Mouse (Mus musculus): Measurements from ENCODE around the gene Hprt.
"Not testable (repeated sequence)": the region's sequence is repeated elsewhere in the genome, so short reads cannot be mapped to it uniquely, and the experiment has no call there.

The Hprt gene

GRCm38 (mm10) chrX:52987905-52988783 lies at the start of gene Hprt:
Gene Hprt (plus strand): TSS chrX:52988137.
- peak; percentile 90 for DNase-seq (ENCODE audit: inconsistent ontology term)

- no peak for DNase-seq (ENCODE audit: inconsistent ontology term)
Measured at GRCm38 (mm10) chrX:52945509-52945908, 42.4 kb upstream of the Hprt start.

GRCm38 (mm10) chrX:52949713-52950112 lies 38.2 kb upstream of the Hprt start:
- DNase-seq (ENCODE audit: inconsistent ontology term), result no peak

GRCm38 (mm10) chrX:52956942-52957341 lies 31.0 kb upstream of the Hprt start:
- no peak for DNase-seq (ENCODE audit: inconsistent ontology term)

- no peak for DNase-seq (ENCODE audit: inconsistent ontology term)
Measured at GRCm38 (mm10) chrX:52961559-52962110, 26.3 kb upstream of the Hprt start.

GRCm38 (mm10) chrX:52965149-52965548 lies 22.8 kb upstream of the Hprt start:
- no peak for DNase-seq (ENCODE audit: inconsistent ontology term)

- DNase-seq (ENCODE audit: inconsistent ontology term), result peak; percentile 45
Measured at GRCm38 (mm10) chrX:52971211-52972006, 16.5 kb upstream of the Hprt start.

GRCm38 (mm10) chrX:52972129-52972528 lies 15.8 kb upstream of the Hprt start:
- DNase-seq (ENCODE audit: inconsistent ontology term), result no peak

- DNase-seq (ENCODE audit: inconsistent ontology term), result no peak
Measured at GRCm38 (mm10) chrX:52972680-52973079, 15.3 kb upstream of the Hprt start.

GRCm38 (mm10) chrX:52978576-52978975 lies 9.4 kb upstream of the Hprt start:
- DNase-seq (ENCODE audit: inconsistent ontology term), result no peak

GRCm38 (mm10) chrX:52981378-52981777 lies 6.6 kb upstream of the Hprt start:
- no peak for DNase-seq (ENCODE audit: inconsistent ontology term)

GRCm38 (mm10) chrX:52994726-52995125 lies 6.8 kb downstream of the Hprt start:
- DNase-seq (ENCODE audit: inconsistent ontology term), result not testable (repeated sequence)

GRCm38 (mm10) chrX:53004887-53005286 lies 16.9 kb downstream of the Hprt start:
- not testable (repeated sequence) for DNase-seq (ENCODE audit: inconsistent ontology term)

GRCm38 (mm10) chrX:53006062-53006461 lies 18.1 kb downstream of the Hprt start:
- DNase-seq (ENCODE audit: inconsistent ontology term), result peak; percentile 24

- no peak for DNase-seq (ENCODE audit: inconsistent ontology term)
Measured at GRCm38 (mm10) chrX:53015549-53015948, 27.6 kb downstream of the Hprt start.

GRCm38 (mm10) chrX:53023021-53023420 lies 35.1 kb downstream of the Hprt start:
- DNase-seq (ENCODE audit: inconsistent ontology term), result no peak

GRCm38 (mm10) chrX:53024268-53024667 lies 36.3 kb downstream of the Hprt start:
- DNase-seq (ENCODE audit: inconsistent ontology term), result not testable (repeated sequence)

- DNase-seq (ENCODE audit: inconsistent ontology term), result no peak
Measured at GRCm38 (mm10) chrX:53025471-53026223, 37.7 kb downstream of the Hprt start.

- no peak for DNase-seq (ENCODE audit: inconsistent ontology term)
Measured at GRCm38 (mm10) chrX:53029559-53029958, 41.6 kb downstream of the Hprt start.

GRCm38 (mm10) chrX:53038194-53038593 lies 50.3 kb downstream of the Hprt start:
- DNase-seq (ENCODE audit: inconsistent ontology term), result no peak

GRCm38 (mm10) chrX:53039651-53040050 lies 51.7 kb downstream of the Hprt start:
- no peak for DNase-seq (ENCODE audit: inconsistent ontology term)

GRCm38 (mm10) chrX:53040138-53040537 lies 52.2 kb downstream of the Hprt start:
- DNase-seq (ENCODE audit: inconsistent ontology term), result no peak
